Mouse (Mus musculus): Measurements from ENCODE around the gene Hip1r.

DNA sequence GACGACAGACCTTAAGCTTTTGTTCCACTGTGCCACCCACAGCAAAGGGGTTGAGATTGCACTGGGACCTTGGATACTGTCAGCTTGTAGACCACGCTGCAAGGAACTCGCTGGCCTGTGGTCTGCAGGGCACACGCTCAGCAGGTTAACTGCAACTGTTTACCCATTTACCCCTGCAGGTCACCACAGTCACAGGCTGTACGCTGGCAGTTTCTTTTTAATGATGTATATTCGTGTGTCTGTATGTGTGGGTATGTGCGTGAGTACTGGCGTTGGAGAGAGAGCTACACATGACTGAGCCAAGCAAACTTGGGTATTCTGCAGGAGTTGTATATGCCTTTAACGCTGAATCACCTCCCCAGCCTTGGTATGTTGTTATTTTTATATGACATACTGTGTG, 45.2 kb downstream of the Hip1r start:
- TF ChIP-seq CTCF (IDR thresholded peaks at IDR 0.05; ENCODE audit: extremely low read depth, insufficient read length, insufficient replicate concordance, low read depth, low read length), result no peak
- no peak for TF ChIP-seq POLR2A (IDR thresholded peaks at IDR 0.05; ENCODE audit: low read depth, low read length)
